Mouse (Mus musculus): ENCODE results near the gene Tm9sf1. TPM values are rescaled to one million over a fixed set of nuclear protein-coding genes. Genes with fewer than 3 reads are reported as not detected.

Tm9sf1 gene
- polyA plus RNA-seq, 1 experiment from 2014 or later = 61.9 TPM

DNA sequence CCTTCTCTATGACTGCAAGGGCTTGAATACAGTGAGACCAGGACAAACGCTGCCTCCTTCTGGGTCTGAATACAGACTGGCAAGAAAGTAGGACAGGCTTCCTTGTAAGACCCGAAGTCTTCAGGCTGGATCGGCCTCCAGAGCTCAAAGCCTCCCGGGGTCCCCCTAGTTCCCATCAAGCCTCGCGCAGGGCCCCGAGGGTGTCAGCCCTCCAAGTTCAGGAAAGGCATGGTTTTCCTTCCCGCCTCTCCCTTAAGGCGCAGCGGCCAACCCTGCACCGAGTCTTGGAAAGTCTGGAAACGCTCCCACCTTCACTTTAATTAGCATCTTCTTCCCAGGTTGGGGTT lies 27.9 kb upstream of the Tm9sf1 start:
- Histone ChIP-seq H3K9me3 (ENCODE audit: control insufficient read depth, low read length) (no peaks in the 10 kb centered on the region), H3K27me3 (ENCODE audit: control insufficient read depth, insufficient read depth, low read length) (no peaks in the 10 kb centered on the region), H3K9ac (ENCODE audit: low read depth, low read length) (peak overlapping the region; percentile 71), H3K4me3 (ENCODE audit: low read depth, low read length) (peak overlapping the region; percentile 75), H3K4me2 (replicated peaks; ENCODE audit: low read depth, low read length) (peak overlapping the region; percentile 90), H3K27ac (ENCODE audit: low read depth, low read length) (peak overlapping the region; percentile 82), H3K36me3 (ENCODE audit: control insufficient read depth, insufficient read depth, low read length) (no peaks in the 10 kb centered on the region), H3K4me1 (replicated peaks; ENCODE audit: control insufficient read depth, insufficient read depth, low read length) (peaks cover 6% of the 10 kb centered on the region; the same call in 1 of the 2 replicates)
- no peak for DNase-seq (ENCODE audit: low spot score)
- peak; percentile 74 for ATAC-seq (ENCODE audit: low FRiP score)
- under 1% methylated on average over 12 of the region's 12 CpGs for WGBS

DNA sequence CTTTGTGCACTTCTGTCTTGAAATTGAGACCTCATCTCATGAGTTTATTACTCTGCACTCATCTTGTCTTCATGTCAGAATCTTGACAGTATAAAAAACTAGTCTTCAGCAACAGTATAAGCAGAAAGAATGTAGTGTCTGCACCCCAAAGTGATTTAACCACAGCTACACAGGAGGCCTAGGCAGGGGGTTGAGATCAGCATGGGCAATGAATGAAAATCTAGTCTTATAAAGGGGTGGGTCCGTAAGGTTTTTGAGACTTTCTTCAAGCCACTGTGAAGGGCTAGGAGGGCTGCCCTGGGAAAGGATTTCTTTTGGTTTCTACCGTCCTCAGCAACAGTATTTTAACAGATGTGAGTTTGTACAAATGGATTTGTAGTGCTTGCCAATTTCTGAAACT lies 17.0 kb upstream of the Tm9sf1 start:
- Histone ChIP-seq H3K9ac (ENCODE audit: low read depth, low read length) (no peak overlapping the region), H3K27me3 (ENCODE audit: control insufficient read depth, insufficient read depth, low read length) (no peaks in the 10 kb centered on the region), H3K9me3 (ENCODE audit: control insufficient read depth, low read length) (no peaks in the 10 kb centered on the region), H3K4me2 (replicated peaks; ENCODE audit: low read depth, low read length) (no peak overlapping the region), H3K4me1 (replicated peaks; ENCODE audit: control insufficient read depth, insufficient read depth, low read length) (no peaks in the 10 kb centered on the region), H3K27ac (ENCODE audit: low read depth, low read length) (0 out of 2 replicates have a peak overlapping the region, but pooled peaks have one; percentile 6), H3K4me3 (ENCODE audit: low read depth, low read length) (peak overlapping the region; percentile 37; the same call in 1 of the 2 replicates), H3K36me3 (ENCODE audit: control insufficient read depth, insufficient read depth, low read length) (no peaks in the 10 kb centered on the region; the same call in 1 of the 2 replicates)
- ATAC-seq (ENCODE audit: low FRiP score) (peak; percentile 36), DNase-seq (ENCODE audit: low spot score) (no peak)
- WGBS = 50% methylated on average over 2 of the region's 2 CpGs

DNA sequence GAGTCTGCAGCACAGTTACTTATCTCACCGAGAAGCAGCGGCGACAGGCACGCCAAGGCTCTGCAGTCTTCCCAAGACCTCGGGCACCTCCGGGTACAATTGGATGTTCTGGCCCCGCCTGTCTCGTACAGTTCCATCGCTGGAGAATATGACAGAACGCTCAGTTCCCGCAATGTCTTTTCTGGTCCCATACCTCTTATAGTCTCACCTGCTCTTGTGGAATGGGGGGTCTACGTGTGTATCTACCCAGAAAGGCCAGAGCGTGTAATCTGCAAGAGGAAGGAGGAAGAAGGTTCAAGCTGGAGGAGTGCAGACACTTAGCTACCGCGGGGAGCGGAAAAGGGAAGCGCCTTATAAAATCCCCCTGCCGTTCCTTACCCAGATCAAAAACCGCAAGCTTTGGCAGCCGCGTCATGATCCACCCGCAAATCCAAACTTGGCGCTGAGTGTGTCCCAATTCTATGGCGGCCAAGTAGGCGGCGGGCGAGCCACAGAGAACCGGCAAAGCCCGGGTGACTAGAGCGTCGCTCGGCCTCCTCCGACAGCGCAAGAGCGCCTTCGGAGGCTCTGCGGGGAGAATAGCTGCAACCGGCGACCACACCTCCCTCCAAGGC lies 16.5 kb upstream of the Tm9sf1 start, which contains the start of gene Mdp1:
TSS of gene Mdp1 (minus strand) at position 549 of the 614 bp plus-strand sequence.
- H3K36me3 ChIP-seq (ENCODE audit: control insufficient read depth, insufficient read depth, low read length) = no peaks in the 10 kb centered on the region; the same call in 1 of the 2 replicates
- WGBS = under 1% methylated on average over 39 of the region's 39 CpGs
- peak; percentile 86 for DNase-seq (ENCODE audit: low spot score)
- 0 out of 2 replicates have a peak within 1 kb of the TSS, but pooled peaks have one; percentile 6 for H3K27ac ChIP-seq (ENCODE audit: low read depth, low read length)
- H3K9ac ChIP-seq (ENCODE audit: low read depth, low read length) = peak within 1 kb of the TSS; percentile 44
- peak within 1 kb of the TSS; percentile 43 for H3K4me2 ChIP-seq (replicated peaks; ENCODE audit: low read depth, low read length)
- peak within 1 kb of the TSS; percentile 37 for H3K4me3 ChIP-seq (ENCODE audit: low read depth, low read length)
- H3K4me1 ChIP-seq (replicated peaks; ENCODE audit: control insufficient read depth, insufficient read depth, low read length) = no peaks in the 10 kb centered on the region
- no peaks in the 10 kb centered on the region for H3K27me3 ChIP-seq (ENCODE audit: control insufficient read depth, insufficient read depth, low read length)
- ATAC-seq (ENCODE audit: low FRiP score) = peak; percentile 89
- no peaks in the 10 kb centered on the region for H3K9me3 ChIP-seq (ENCODE audit: control insufficient read depth, low read length)

DNA sequence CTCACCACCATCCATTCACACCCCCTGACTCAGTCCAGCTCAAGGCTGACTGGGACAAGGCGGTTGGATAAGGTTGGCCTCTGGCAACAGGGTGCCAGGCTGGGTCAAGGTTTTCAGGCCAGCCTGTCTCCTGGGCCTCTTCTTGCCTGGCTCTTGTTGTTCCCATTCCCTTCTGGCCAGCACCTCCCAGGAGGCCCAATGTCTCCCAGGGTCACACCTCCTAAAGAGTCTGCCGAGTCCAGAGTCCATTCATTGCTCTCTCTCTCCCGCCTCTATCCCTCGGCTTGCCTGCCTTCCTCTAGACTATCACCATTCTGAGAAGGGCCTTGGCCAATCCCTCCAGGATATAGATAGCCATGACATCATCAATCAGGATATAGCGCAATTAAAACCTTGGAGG lies 14.4 kb upstream of the Tm9sf1 start:
- WGBS = 89% methylated on average over 5 of the region's 5 CpGs
- ATAC-seq (ENCODE audit: low FRiP score) (no peak), DNase-seq (ENCODE audit: low spot score) (no peak)
- H3K27ac ChIP-seq (ENCODE audit: low read depth, low read length) = no peak overlapping the region
- no peaks in the 10 kb centered on the region; the same call in 1 of the 2 replicates for H3K36me3 ChIP-seq (ENCODE audit: control insufficient read depth, insufficient read depth, low read length)
- H3K4me1 ChIP-seq (replicated peaks; ENCODE audit: control insufficient read depth, insufficient read depth, low read length) = no peaks in the 10 kb centered on the region
- H3K4me3 ChIP-seq (ENCODE audit: low read depth, low read length) = no peak overlapping the region
- H3K9ac ChIP-seq (ENCODE audit: low read depth, low read length) = no peak overlapping the region
- H3K4me2 ChIP-seq (replicated peaks; ENCODE audit: low read depth, low read length) = no peak overlapping the region
- no peaks in the 10 kb centered on the region for H3K27me3 ChIP-seq (ENCODE audit: control insufficient read depth, insufficient read depth, low read length)
- H3K9me3 ChIP-seq (ENCODE audit: control insufficient read depth, low read length) = no peaks in the 10 kb centered on the region

DNA sequence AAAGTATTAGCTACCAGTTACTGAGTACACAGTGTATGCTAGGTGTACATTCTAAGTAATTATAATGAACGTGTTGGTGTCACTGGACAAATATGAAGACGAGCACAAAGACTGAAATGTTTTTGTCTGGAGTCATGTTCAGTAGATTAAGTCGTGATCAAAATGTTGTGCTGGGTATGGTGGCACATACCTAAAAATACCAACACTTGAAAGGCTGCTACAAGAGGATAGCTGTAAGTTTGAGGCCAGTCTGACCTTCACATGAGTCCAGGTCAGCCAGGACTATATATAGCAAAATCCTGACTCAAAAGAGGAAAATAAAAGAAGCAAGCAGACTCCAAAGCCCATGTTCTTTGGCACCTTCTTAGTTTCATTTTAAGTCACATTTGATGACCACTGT lies 13.3 kb upstream of the Tm9sf1 start:
- H3K4me2 ChIP-seq (replicated peaks; ENCODE audit: low read depth, low read length) = no peak overlapping the region
- H3K27me3 ChIP-seq (ENCODE audit: control insufficient read depth, insufficient read depth, low read length) = no peaks in the 10 kb centered on the region
- no peaks in the 10 kb centered on the region for H3K9me3 ChIP-seq (ENCODE audit: control insufficient read depth, low read length)
- no peak overlapping the region for H3K9ac ChIP-seq (ENCODE audit: low read depth, low read length)
- WGBS = 83% methylated on average over 3 of the region's 3 CpGs
- no peak overlapping the region for H3K4me3 ChIP-seq (ENCODE audit: low read depth, low read length)
- no peak for ATAC-seq (ENCODE audit: low FRiP score)
- H3K27ac ChIP-seq (ENCODE audit: low read depth, low read length) = no peak overlapping the region
- DNase-seq (ENCODE audit: low spot score) = no peak
- H3K36me3 ChIP-seq (ENCODE audit: control insufficient read depth, insufficient read depth, low read length) = no peaks in the 10 kb centered on the region; the same call in 1 of the 2 replicates
- no peaks in the 10 kb centered on the region for H3K4me1 ChIP-seq (replicated peaks; ENCODE audit: control insufficient read depth, insufficient read depth, low read length)

DNA sequence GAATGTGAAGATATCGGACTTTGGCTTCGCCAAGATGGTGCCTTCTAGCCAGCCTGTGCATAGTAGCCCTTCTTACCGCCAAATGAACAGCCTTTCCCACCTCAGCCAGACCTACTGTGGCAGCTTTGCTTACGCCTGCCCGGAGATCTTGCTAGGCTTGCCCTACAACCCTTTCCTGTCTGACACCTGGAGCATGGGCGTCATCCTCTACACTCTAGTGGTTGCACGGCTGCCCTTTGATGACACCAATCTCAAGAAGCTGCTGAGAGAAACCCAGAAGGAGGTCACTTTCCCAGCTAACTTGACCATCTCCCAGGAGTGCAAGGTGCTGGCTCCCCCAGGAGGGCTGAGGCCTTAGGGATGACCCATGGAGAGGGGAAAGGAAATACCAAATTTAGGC lies 7.9 kb upstream of the Tm9sf1 start:
- ATAC-seq (ENCODE audit: low FRiP score) = no peak
- Histone ChIP-seq H3K9me3 (ENCODE audit: control insufficient read depth, low read length) (no peaks in the 10 kb centered on the region), H3K27me3 (ENCODE audit: control insufficient read depth, insufficient read depth, low read length) (no peaks in the 10 kb centered on the region), H3K9ac (ENCODE audit: low read depth, low read length) (no peak overlapping the region), H3K4me1 (replicated peaks; ENCODE audit: control insufficient read depth, insufficient read depth, low read length) (no peaks in the 10 kb centered on the region), H3K36me3 (ENCODE audit: control insufficient read depth, insufficient read depth, low read length) (no peaks in the 10 kb centered on the region), H3K4me2 (replicated peaks; ENCODE audit: low read depth, low read length) (no peak overlapping the region), H3K4me3 (ENCODE audit: low read depth, low read length) (no peak overlapping the region), H3K27ac (ENCODE audit: low read depth, low read length) (no peak overlapping the region)
- 84% methylated on average over 7 of the region's 7 CpGs for WGBS
- DNase-seq (ENCODE audit: low spot score) = no peak

DNA sequence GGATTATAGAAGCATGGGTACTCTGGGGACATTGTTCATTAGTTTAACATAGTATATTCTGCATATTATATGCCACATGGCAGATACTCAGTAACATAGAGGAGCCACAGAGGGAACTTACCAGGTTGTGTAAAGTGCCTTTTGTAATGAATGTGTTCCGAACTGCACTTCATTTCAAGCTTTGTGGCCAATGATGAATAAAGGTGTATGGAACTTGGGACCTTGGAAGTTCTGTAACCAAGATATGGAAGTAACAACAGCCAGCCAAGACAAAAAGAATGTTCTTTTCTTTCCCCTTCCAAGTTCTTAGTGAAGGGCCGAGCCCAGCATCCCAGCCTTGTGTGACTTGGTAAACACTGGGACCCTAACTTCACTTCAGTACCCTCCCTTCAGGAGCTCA lies 6.3 kb upstream of the Tm9sf1 start, which contains the start of gene Tssk4:
TSS of gene Tssk4 (plus strand) at position 301 of the 400 bp plus-strand sequence.
- Histone ChIP-seq H3K4me3 (ENCODE audit: low read depth, low read length) (no peak within 1 kb of the TSS), H3K9me3 (ENCODE audit: control insufficient read depth, low read length) (no peaks in the 10 kb centered on the region), H3K36me3 (ENCODE audit: control insufficient read depth, insufficient read depth, low read length) (0 out of 2 replicates have a peak, but pooled peaks cover 4% of the 10 kb centered on the region), H3K27me3 (ENCODE audit: control insufficient read depth, insufficient read depth, low read length) (no peaks in the 10 kb centered on the region), H3K4me1 (replicated peaks; ENCODE audit: control insufficient read depth, insufficient read depth, low read length) (no peaks in the 10 kb centered on the region), H3K27ac (ENCODE audit: low read depth, low read length) (no peak within 1 kb of the TSS), H3K4me2 (replicated peaks; ENCODE audit: low read depth, low read length) (no peak within 1 kb of the TSS), H3K9ac (ENCODE audit: low read depth, low read length) (no peak within 1 kb of the TSS)
- ATAC-seq (ENCODE audit: low FRiP score) (no peak), DNase-seq (ENCODE audit: low spot score) (no peak)
- WGBS = 91% methylated on average over 2 of the region's 2 CpGs

DNA sequence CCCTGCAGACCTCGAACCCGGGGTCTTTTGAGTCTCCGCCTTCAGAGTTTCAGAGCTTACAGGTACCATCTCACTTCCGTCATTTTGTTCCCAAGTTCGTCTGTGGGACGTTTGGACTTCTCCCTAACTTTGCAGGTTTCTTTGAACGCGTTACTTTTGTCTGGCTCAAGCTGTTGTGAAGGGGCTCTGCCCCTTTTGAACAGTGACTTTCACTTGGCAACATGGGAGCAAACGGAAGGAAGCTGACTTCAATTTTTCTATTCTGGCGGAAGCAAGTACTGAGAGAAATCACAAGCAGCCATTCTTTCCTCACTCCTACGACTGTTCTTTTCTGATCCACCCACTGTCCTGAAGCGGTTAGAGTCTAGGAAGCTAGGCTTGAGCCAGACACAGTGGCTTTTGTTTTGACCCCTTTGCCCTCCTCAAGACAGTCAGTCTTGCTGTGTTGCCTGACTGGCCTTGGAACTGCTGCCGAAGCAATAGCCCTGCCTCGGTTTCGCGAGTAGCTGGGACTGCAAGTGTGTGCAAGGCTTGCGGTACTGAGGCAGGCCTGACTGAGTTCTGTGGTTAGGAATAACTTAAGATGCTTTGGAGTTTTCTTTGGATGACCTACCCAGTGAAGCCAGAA lies 769 bp upstream of the Tm9sf1 start:
- Histone ChIP-seq H3K4me2 (replicated peaks; ENCODE audit: low read depth, low read length) (peak overlapping the region; percentile 82), H3K4me1 (replicated peaks; ENCODE audit: control insufficient read depth, insufficient read depth, low read length) (peaks cover 3% of the 10 kb centered on the region; the same call in 1 of the 2 replicates), H3K27me3 (ENCODE audit: control insufficient read depth, insufficient read depth, low read length) (no peaks in the 10 kb centered on the region), H3K9me3 (ENCODE audit: control insufficient read depth, low read length) (no peaks in the 10 kb centered on the region), H3K36me3 (ENCODE audit: control insufficient read depth, insufficient read depth, low read length) (0 out of 2 replicates have a peak, but pooled peaks cover 4% of the 10 kb centered on the region), H3K27ac (ENCODE audit: low read depth, low read length) (no peak overlapping the region), H3K9ac (ENCODE audit: low read depth, low read length) (peak overlapping the region; percentile 94), H3K4me3 (ENCODE audit: low read depth, low read length) (peak overlapping the region; percentile 95)
- ATAC-seq (ENCODE audit: low FRiP score) (no peak), DNase-seq (ENCODE audit: low spot score) (peak; percentile 21)
- WGBS = 32% methylated on average over 17 of the region's 17 CpGs
